Mouse (Mus musculus) urinary bladder, postnatal 14 days (tissue): Measurements from ENCODE around the gene Pth2.
A peak's percentile ranks its signal among the peaks of the same experiment; 100 is the strongest.
"Not testable (repeated sequence)": the region's sequence is repeated elsewhere in the genome, so short reads cannot be mapped to it uniquely, and the experiment has no call there.

Experiments used
- DNase-seq: peaks from one replicate; pipeline ENCODE4 v3.0.0; 2021; ENCODE audit warnings: low spot score

Pth2 gene

GRCm38 (mm10) chr7:45173772-45174171 is 7.0 kb upstream of the Pth2 start:
- DNase-seq, result not testable (repeated sequence)

GRCm38 (mm10) chr7:45174567-45175280 is 6.1 kb upstream of the Pth2 start:
- no peak for DNase-seq

GRCm38 (mm10) chr7:45175398-45175797 is 5.4 kb upstream of the Pth2 start:
- DNase-seq, result no peak

GRCm38 (mm10) chr7:45175929-45176328 is 4.9 kb upstream of the Pth2 start:
- no peak for DNase-seq

GRCm38 (mm10) chr7:45176356-45176755 is 4.4 kb upstream of the Pth2 start:
- DNase-seq, result no peak

- no peak for DNase-seq
Observed at GRCm38 (mm10) chr7:45178550-45178949, 2.2 kb upstream of the Pth2 start.

- no peak for DNase-seq
Observed at GRCm38 (mm10) chr7:45179469-45179868, 1.3 kb upstream of the Pth2 start, which contains the start of gene Gfy. Gfy (minus strand) TSS chr7:45179569.

GRCm38 (mm10) chr7:45181540-45181939 is 745 bp downstream of the Pth2 start:
- no peak for DNase-seq

GRCm38 (mm10) chr7:45182199-45182601 is 1.4 kb downstream of the Pth2 start:
- DNase-seq, result peak; percentile 89

- DNase-seq, result no peak
Observed at GRCm38 (mm10) chr7:45182606-45183005, 1.8 kb downstream of the Pth2 start.

- no peak for DNase-seq
Observed at GRCm38 (mm10) chr7:45183672-45184071, 2.9 kb downstream of the Pth2 start.

- DNase-seq, result no peak
Observed at GRCm38 (mm10) chr7:45185921-45186320, 5.1 kb downstream of the Pth2 start.

- DNase-seq, result no peak
Observed at GRCm38 (mm10) chr7:45189600-45189999, 8.8 kb downstream of the Pth2 start.

GRCm38 (mm10) chr7:45190186-45190585 is 9.4 kb downstream of the Pth2 start:
- DNase-seq, result no peak

- no peak for DNase-seq
Observed at GRCm38 (mm10) chr7:45191161-45191560, 10.4 kb downstream of the Pth2 start.

- no peak for DNase-seq
Observed at GRCm38 (mm10) chr7:45191803-45192363, 11.1 kb downstream of the Pth2 start.

GRCm38 (mm10) chr7:45192585-45193310 is 12.0 kb downstream of the Pth2 start:
- DNase-seq, result no peak

- no peak for DNase-seq
Observed at GRCm38 (mm10) chr7:45193406-45193805, 12.6 kb downstream of the Pth2 start.

GRCm38 (mm10) chr7:45193871-45194785 is 13.3 kb downstream of the Pth2 start:
- DNase-seq, result no peak

GRCm38 (mm10) chr7:45195341-45196175 is 14.8 kb downstream of the Pth2 start:
- DNase-seq, result no peak

- DNase-seq, result no peak
Observed at GRCm38 (mm10) chr7:45196176-45196535, 15.4 kb downstream of the Pth2 start.
